Mouse (Mus musculus): Measurements from ENCODE around the gene Ccm2l. TPM values are rescaled to one million over a fixed set of nuclear protein-coding genes. Genes with fewer than 3 reads are reported as not detected.

The Ccm2l gene
- polyA plus RNA-seq, 1 experiment from 2014 or later: 5.3 TPM

GRCm38 (mm10) chr2:153107802-153108201 lies 42.0 kb downstream of the Ccm2l start:
- Histone ChIP-seq H3K9ac (no peak overlapping the region), H3K36me3 (no peaks in the 10 kb centered on the region), H3K9me3 (no peaks in the 10 kb centered on the region), H3K4me2 (peak overlapping the region; percentile 82), H3K4me3 (peak overlapping the region; percentile 55), H3K27me3 (replicated peaks) (peaks cover 86% of the 10 kb centered on the region), H3K4me1 (peaks cover 20% of the 10 kb centered on the region), H3K27ac (replicated peaks) (no peak overlapping the region)
- ATAC-seq (ENCODE audit: extremely low read depth, insufficient number of reproducible peaks, low FRiP score, low TSS enrichment): no peak
- 4% methylated on average over 15 of the region's 15 CpGs for WGBS

DNA sequence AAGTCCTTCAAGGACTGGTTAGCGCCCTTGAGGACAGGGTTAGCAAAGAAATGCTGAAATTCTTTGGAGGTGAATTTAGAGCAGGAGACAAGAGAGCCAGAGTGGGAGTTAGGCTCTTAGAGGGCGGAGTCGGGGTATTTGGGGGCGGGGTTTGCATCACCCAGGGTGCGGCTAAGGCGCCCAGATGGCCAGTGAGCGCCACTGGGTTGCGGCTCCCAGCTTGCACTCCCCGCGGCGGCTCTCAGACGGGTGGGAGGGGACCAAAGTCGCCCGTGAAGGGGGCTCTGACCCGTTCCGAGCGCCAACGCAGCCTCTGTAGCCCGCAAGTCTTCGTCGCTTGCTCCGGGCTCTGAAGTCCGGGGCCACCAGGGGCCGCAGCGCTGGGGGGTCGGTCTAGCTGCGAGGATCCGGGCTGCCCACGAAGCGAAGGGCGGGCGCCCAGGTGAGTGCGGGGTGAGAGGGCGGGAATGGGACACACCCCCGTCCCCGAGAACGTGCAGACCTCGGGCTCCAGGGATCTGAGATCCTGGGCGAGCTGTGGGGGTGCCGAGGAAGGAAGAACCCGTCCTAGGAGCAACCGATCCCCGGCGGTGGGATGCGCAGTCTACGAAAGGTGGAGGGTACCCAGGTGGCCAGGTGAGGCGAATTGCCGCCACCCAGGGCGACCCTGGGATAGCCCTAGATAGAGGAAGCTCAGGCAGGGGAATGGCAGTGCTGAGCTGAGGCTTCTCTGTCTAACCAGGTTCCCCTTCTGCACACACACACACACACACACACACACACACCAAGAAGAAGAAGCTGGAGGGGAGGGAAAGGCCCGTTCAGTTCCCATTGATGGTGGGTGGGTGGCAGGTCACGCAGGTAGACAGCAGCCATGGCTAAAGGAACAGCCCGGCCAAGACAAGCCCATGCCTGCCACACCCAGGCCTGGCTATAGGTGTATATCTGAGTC lies 42.8 kb downstream of the Ccm2l start, which contains the start of gene Hck:
Gene Hck, plus strand, starts transcription at position 156 of the 952 bp plus-strand sequence.
- Histone ChIP-seq H3K36me3 (no peaks in the 10 kb centered on the region), H3K9me3 (no peaks in the 10 kb centered on the region), H3K9ac (peak within 1 kb of the TSS; percentile 61; the same call in 1 of the 2 replicates), H3K27me3 (replicated peaks) (peaks cover 89% of the 10 kb centered on the region), H3K4me1 (peaks cover 20% of the 10 kb centered on the region), H3K4me3 (peak within 1 kb of the TSS; percentile 55), H3K27ac (replicated peaks) (no peak within 1 kb of the TSS), H3K4me2 (peak within 1 kb of the TSS; percentile 82)
- no peak for ATAC-seq (ENCODE audit: extremely low read depth, insufficient number of reproducible peaks, low FRiP score, low TSS enrichment)
- WGBS: 3% methylated on average over 52 of the region's 52 CpGs

DNA sequence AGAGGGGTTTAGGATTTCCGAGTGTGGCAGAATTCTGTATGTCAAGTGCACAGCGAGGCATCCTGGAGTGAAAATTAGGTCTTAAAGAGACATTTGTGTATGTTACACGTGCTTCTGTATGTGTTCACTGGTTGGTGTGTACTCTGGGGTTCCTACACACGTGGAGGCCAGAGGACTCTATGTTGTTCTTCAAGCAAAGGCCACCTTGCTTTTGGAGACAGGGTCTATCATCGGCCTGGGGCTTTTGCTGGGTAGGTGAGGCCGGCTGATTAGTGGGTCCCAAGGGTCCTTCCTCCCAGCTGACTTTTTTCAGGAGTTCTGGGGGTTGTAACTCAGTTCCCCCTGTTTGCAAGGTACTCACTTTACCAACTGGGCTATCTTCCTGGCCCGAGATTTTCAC lies 43.8 kb downstream of the Ccm2l start:
- Histone ChIP-seq H3K4me1 (peaks cover 20% of the 10 kb centered on the region), H3K36me3 (no peaks in the 10 kb centered on the region), H3K9ac (no peak overlapping the region), H3K27ac (replicated peaks) (no peak overlapping the region), H3K4me2 (no peak overlapping the region), H3K9me3 (no peaks in the 10 kb centered on the region), H3K4me3 (no peak overlapping the region), H3K27me3 (replicated peaks) (peaks cover 92% of the 10 kb centered on the region)
- 58% methylated on average over 7 of the region's 7 CpGs for WGBS
- no peak for ATAC-seq (ENCODE audit: extremely low read depth, insufficient number of reproducible peaks, low FRiP score, low TSS enrichment)

DNA sequence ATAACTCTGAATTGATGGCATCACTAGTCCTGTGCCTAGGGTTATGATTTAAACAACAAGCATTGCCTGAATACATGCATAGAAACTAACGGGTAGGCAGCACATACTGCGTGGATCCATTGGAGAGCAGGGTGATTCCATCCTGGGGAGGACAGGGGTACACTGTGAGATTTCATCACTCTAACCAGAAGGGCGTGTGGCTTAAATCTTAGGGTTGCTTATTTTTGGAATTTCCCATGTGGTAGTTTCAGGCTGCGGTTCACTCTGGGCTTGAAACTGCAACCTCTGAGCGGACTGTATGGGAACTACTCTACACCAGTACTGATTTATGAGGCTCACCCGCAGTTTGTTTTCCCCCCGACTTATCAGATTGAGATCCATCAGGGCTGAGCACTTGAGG lies 45.5 kb downstream of the Ccm2l start:
- H3K9ac ChIP-seq: no peak overlapping the region
- no peak overlapping the region for H3K27ac ChIP-seq (replicated peaks)
- H3K4me1 ChIP-seq: peaks cover 20% of the 10 kb centered on the region
- peaks cover 85% of the 10 kb centered on the region for H3K27me3 ChIP-seq (replicated peaks)
- 73% methylated on average over 7 of the region's 7 CpGs for WGBS
- H3K9me3 ChIP-seq: no peaks in the 10 kb centered on the region
- ATAC-seq (ENCODE audit: extremely low read depth, insufficient number of reproducible peaks, low FRiP score, low TSS enrichment): no peak
- H3K4me3 ChIP-seq: no peak overlapping the region
- H3K4me2 ChIP-seq: no peak overlapping the region
- H3K36me3 ChIP-seq: no peaks in the 10 kb centered on the region

- Histone ChIP-seq H3K9me3 (no peaks in the 10 kb centered on the region), H3K4me1 (no peaks in the 10 kb centered on the region), H3K27ac (replicated peaks) (no peak overlapping the region), H3K9ac (no peak overlapping the region), H3K36me3 (no peaks in the 10 kb centered on the region), H3K4me3 (no peak overlapping the region), H3K4me2 (no peak overlapping the region), H3K27me3 (replicated peaks) (peaks cover 42% of the 10 kb centered on the region)
- 67% methylated on average over 4 of the region's 4 CpGs for WGBS
- no peak for ATAC-seq (ENCODE audit: extremely low read depth, insufficient number of reproducible peaks, low FRiP score, low TSS enrichment)
Measured at GRCm38 (mm10) chr2:153115679-153116081, 49.9 kb downstream of the Ccm2l start.

- no peak overlapping the region for H3K27ac ChIP-seq (replicated peaks)
- peaks cover 32% of the 10 kb centered on the region for H3K27me3 ChIP-seq (replicated peaks)
- H3K4me3 ChIP-seq: no peak overlapping the region
- H3K9me3 ChIP-seq: no peaks in the 10 kb centered on the region
- WGBS: 67% methylated on average over 7 of the region's 7 CpGs
- no peak for ATAC-seq (ENCODE audit: extremely low read depth, insufficient number of reproducible peaks, low FRiP score, low TSS enrichment)
- no peaks in the 10 kb centered on the region for H3K4me1 ChIP-seq
- no peak overlapping the region for H3K4me2 ChIP-seq
- no peaks in the 10 kb centered on the region for H3K36me3 ChIP-seq
- no peak overlapping the region for H3K9ac ChIP-seq
Measured at GRCm38 (mm10) chr2:153117051-153117486, 51.3 kb downstream of the Ccm2l start.

DNA sequence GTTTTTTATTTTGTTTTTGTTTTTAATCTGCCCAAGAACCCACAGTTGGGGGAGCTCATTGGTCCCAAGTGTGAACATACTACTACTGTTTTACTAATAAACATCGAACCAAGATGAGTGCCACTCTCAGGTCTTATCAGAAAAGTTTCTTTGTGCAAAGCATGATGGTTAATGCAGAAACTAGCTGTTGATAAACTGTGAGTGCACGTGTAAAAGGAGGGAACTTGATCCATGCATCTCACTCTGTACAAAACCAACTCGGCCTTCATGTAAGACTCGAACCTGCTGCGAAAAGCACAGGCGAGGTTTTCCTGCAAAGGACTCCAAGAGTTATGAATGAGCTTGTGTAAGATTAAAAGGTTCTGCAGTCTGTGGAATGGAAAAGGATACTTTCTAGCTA lies 53.7 kb downstream of the Ccm2l start:
- Histone ChIP-seq H3K9me3 (no peaks in the 10 kb centered on the region), H3K9ac (no peak overlapping the region), H3K36me3 (no peaks in the 10 kb centered on the region), H3K27me3 (replicated peaks) (peaks cover 16% of the 10 kb centered on the region; the same call in 1 of the 2 replicates), H3K4me2 (no peak overlapping the region), H3K4me3 (no peak overlapping the region), H3K4me1 (no peaks in the 10 kb centered on the region), H3K27ac (replicated peaks) (no peak overlapping the region)
- no peak for ATAC-seq (ENCODE audit: extremely low read depth, insufficient number of reproducible peaks, low FRiP score, low TSS enrichment)
- WGBS: 80% methylated on average over 6 of the region's 6 CpGs

DNA sequence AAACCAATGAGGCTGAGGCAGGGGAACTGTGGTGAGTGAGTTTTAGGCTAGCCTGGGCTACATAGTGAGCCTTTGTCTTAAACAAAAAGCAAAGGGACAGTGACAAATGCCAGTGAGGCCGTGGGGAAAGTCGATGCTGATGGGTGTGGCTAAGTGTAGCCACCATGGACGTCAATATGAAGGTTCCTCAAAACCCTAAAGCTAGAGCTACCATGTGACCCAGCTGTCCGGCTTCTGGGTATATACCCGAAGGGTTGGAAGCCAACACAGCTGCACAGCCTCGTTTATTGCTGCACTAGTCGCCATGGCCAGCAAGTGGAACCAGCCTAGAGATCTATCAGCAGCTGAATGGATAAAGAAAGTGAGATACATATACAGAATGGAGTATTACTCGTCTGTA lies 54.4 kb downstream of the Ccm2l start:
- H3K9ac ChIP-seq: no peak overlapping the region
- no peak overlapping the region for H3K4me2 ChIP-seq
- H3K36me3 ChIP-seq: no peaks in the 10 kb centered on the region
- no peak overlapping the region for H3K27ac ChIP-seq (replicated peaks)
- no peak for ATAC-seq (ENCODE audit: extremely low read depth, insufficient number of reproducible peaks, low FRiP score, low TSS enrichment)
- H3K9me3 ChIP-seq: no peaks in the 10 kb centered on the region
- no peak overlapping the region for H3K4me3 ChIP-seq
- H3K4me1 ChIP-seq: no peaks in the 10 kb centered on the region
- H3K27me3 ChIP-seq (replicated peaks): peaks cover 13% of the 10 kb centered on the region; the same call in 1 of the 2 replicates
- 61% methylated on average over 8 of the region's 8 CpGs for WGBS

- Histone ChIP-seq H3K9me3 (no peaks in the 10 kb centered on the region), H3K4me3 (no peak overlapping the region), H3K27me3 (replicated peaks) (peaks cover 9% of the 10 kb centered on the region), H3K4me1 (no peaks in the 10 kb centered on the region), H3K36me3 (no peaks in the 10 kb centered on the region), H3K4me2 (no peak overlapping the region), H3K27ac (replicated peaks) (no peak overlapping the region), H3K9ac (no peak overlapping the region)
- 64% methylated on average over 8 of the region's 8 CpGs for WGBS
- ATAC-seq (ENCODE audit: extremely low read depth, insufficient number of reproducible peaks, low FRiP score, low TSS enrichment): no peak
Measured at GRCm38 (mm10) chr2:153121821-153122615, 56.3 kb downstream of the Ccm2l start.

GRCm38 (mm10) chr2:153122701-153123100 lies 56.9 kb downstream of the Ccm2l start:
- Histone ChIP-seq H3K4me1 (no peaks in the 10 kb centered on the region), H3K9me3 (no peaks in the 10 kb centered on the region), H3K27ac (replicated peaks) (no peak overlapping the region), H3K27me3 (replicated peaks) (peaks cover 9% of the 10 kb centered on the region), H3K36me3 (no peaks in the 10 kb centered on the region), H3K4me2 (no peak overlapping the region), H3K9ac (no peak overlapping the region), H3K4me3 (no peak overlapping the region)
- ATAC-seq (ENCODE audit: extremely low read depth, insufficient number of reproducible peaks, low FRiP score, low TSS enrichment): no peak
- WGBS: 84% methylated on average over 7 of the region's 7 CpGs

- no peak overlapping the region for H3K9ac ChIP-seq
- H3K27ac ChIP-seq (replicated peaks): no peak overlapping the region
- peaks cover 22% of the 10 kb centered on the region for H3K27me3 ChIP-seq (replicated peaks)
- no peak overlapping the region for H3K4me2 ChIP-seq
- no peaks in the 10 kb centered on the region for H3K36me3 ChIP-seq
- no peaks in the 10 kb centered on the region for H3K4me1 ChIP-seq
- no peak for ATAC-seq (ENCODE audit: extremely low read depth, insufficient number of reproducible peaks, low FRiP score, low TSS enrichment)
- no peak overlapping the region for H3K4me3 ChIP-seq
- 36% methylated on average over 5 of the region's 5 CpGs for WGBS
- no peaks in the 10 kb centered on the region for H3K9me3 ChIP-seq
Measured at GRCm38 (mm10) chr2:153125875-153126274, 60.1 kb downstream of the Ccm2l start.
